Comparison of ENCODE assay signal across 22 mouse cellular contexts in genomic region chr17:28659564-28659963, GRCm38 (mm10). TPM values are rescaled to one million over a fixed set of nuclear protein-coding genes. Genes with fewer than 3 reads are reported as not detected.
A peak's percentile ranks its signal among the peaks of the same experiment; 100 is the strongest.
DNase-seq lines count a peak whose midpoint lies in the region; ATAC-seq and TF ChIP-seq lines count a peak whose summit lies in the region.
"Had no signal": no experiment of that assay in that cellular context is flagged by ENCODE, and none has a peak within 500 bp of the region (broad histone marks: within the 10 kb centered on the region; RNA-seq: fewer than 3 reads in every experiment).

No protein-coding gene starts in this region.

- no peak overlapping the region for H3K4me3 ChIP-seq in forebrain, embryonic 12.5 days (replicated peaks)
- no peak overlapping the region for H3K4me3 ChIP-seq in forebrain, embryonic 11.5 days (ENCODE audit: low read depth, low read length)
- no peak overlapping the region for H3K4me3 ChIP-seq in hindbrain, postnatal 0 days (ENCODE audit: low read length)
- H3K4me3 ChIP-seq in hindbrain, embryonic 11.5 days (ENCODE audit: low read depth, low read length), result no peak overlapping the region
- no peak overlapping the region for H3K4me3 ChIP-seq in kidney, embryonic 16.5 days (ENCODE audit: low read length)
- no peak overlapping the region for H3K4me3 ChIP-seq in midbrain, embryonic 14.5 days (replicated peaks; ENCODE audit: low read depth, low read length)
- H3K4me3 ChIP-seq in midbrain, embryonic 13.5 days (replicated peaks), result no peak overlapping the region
- H3K4me3 ChIP-seq: embryonic facial prominence, embryonic 12.5 days; heart, embryonic 13.5 days; hindbrain, embryonic 12.5 days had no signal

- no peaks in the 10 kb centered on the region for H3K36me3 ChIP-seq in forebrain, embryonic 12.5 days (replicated peaks)
- no peaks in the 10 kb centered on the region for H3K36me3 ChIP-seq in forebrain, embryonic 11.5 days (ENCODE audit: control insufficient read depth, insufficient read depth, low read length)
- no peaks in the 10 kb centered on the region for H3K36me3 ChIP-seq in hindbrain, postnatal 0 days (ENCODE audit: insufficient read depth, low read length)
- no peaks in the 10 kb centered on the region for H3K36me3 ChIP-seq in hindbrain, embryonic 11.5 days (ENCODE audit: control insufficient read depth, insufficient read depth, low read length)
- H3K36me3 ChIP-seq in kidney, embryonic 16.5 days (ENCODE audit: insufficient read depth, low read length), result no peaks in the 10 kb centered on the region
- no peaks in the 10 kb centered on the region for H3K36me3 ChIP-seq in midbrain, embryonic 14.5 days (ENCODE audit: control insufficient read depth, insufficient read depth, low read length)
- H3K36me3 ChIP-seq in midbrain, embryonic 13.5 days, result no peaks in the 10 kb centered on the region
- H3K36me3 ChIP-seq: embryonic facial prominence, embryonic 12.5 days; G1E; heart, embryonic 13.5 days; hindbrain, embryonic 12.5 days had no signal

- no peak overlapping the region for H3K9ac ChIP-seq in forebrain, embryonic 12.5 days
- H3K9ac ChIP-seq in forebrain, embryonic 11.5 days (ENCODE audit: low read length), result no peak overlapping the region
- H3K9ac ChIP-seq in hindbrain, postnatal 0 days (replicated peaks; ENCODE audit: low read length), result no peak overlapping the region
- H3K9ac ChIP-seq in hindbrain, embryonic 11.5 days (ENCODE audit: low read depth, low read length), result no peak overlapping the region
- H3K9ac ChIP-seq in kidney, embryonic 16.5 days (replicated peaks; ENCODE audit: low read length), result no peak overlapping the region
- H3K9ac ChIP-seq in midbrain, embryonic 14.5 days (replicated peaks; ENCODE audit: low read length), result no peak overlapping the region
- H3K9ac ChIP-seq in midbrain, embryonic 13.5 days (replicated peaks), result no peak overlapping the region
- H3K9ac ChIP-seq: embryonic facial prominence, embryonic 12.5 days; heart, embryonic 13.5 days; hindbrain, embryonic 12.5 days had no signal

- no peaks in the 10 kb centered on the region for H3K9me3 ChIP-seq in forebrain, embryonic 12.5 days
- no peaks in the 10 kb centered on the region for H3K9me3 ChIP-seq in forebrain, embryonic 11.5 days (ENCODE audit: control insufficient read depth, low read length)
- no peaks in the 10 kb centered on the region for H3K9me3 ChIP-seq in hindbrain, postnatal 0 days (ENCODE audit: low read length)
- no peaks in the 10 kb centered on the region for H3K9me3 ChIP-seq in hindbrain, embryonic 11.5 days (ENCODE audit: control insufficient read depth, low read length)
- H3K9me3 ChIP-seq in kidney, embryonic 16.5 days (ENCODE audit: low read length), result no peaks in the 10 kb centered on the region
- H3K9me3 ChIP-seq in midbrain, embryonic 14.5 days (ENCODE audit: control insufficient read depth, low read length), result no peaks in the 10 kb centered on the region
- H3K9me3 ChIP-seq in midbrain, embryonic 13.5 days, result no peaks in the 10 kb centered on the region
- H3K9me3 ChIP-seq: embryonic facial prominence, embryonic 12.5 days; G1E; heart, embryonic 13.5 days; hindbrain, embryonic 12.5 days had no signal

- peaks cover 18% of the 10 kb centered on the region for H3K4me1 ChIP-seq in forebrain, embryonic 12.5 days
- H3K4me1 ChIP-seq in forebrain, embryonic 11.5 days (replicated peaks; ENCODE audit: control insufficient read depth, insufficient read depth, low read length), result no peaks in the 10 kb centered on the region
- H3K4me1 ChIP-seq in hindbrain, postnatal 0 days (ENCODE audit: insufficient read depth, low read length), result no peaks in the 10 kb centered on the region
- no peaks in the 10 kb centered on the region for H3K4me1 ChIP-seq in hindbrain, embryonic 11.5 days (replicated peaks; ENCODE audit: control insufficient read depth, insufficient read depth, low read length)
- no peaks in the 10 kb centered on the region for H3K4me1 ChIP-seq in kidney, embryonic 16.5 days (ENCODE audit: insufficient read depth, low read length)
- 0 out of 2 replicates have a peak, but pooled peaks cover 3% of the 10 kb centered on the region for H3K4me1 ChIP-seq in midbrain, embryonic 14.5 days (ENCODE audit: control insufficient read depth, insufficient read depth, low read length)
- peaks cover 9% of the 10 kb centered on the region; the same call in 1 of the 2 replicates for H3K4me1 ChIP-seq in midbrain, embryonic 13.5 days (replicated peaks)
- H3K4me1 ChIP-seq: heart, embryonic 13.5 days had no signal

- no peak for DNase-seq in forebrain, embryonic 11.5 days (ENCODE audit: low spot score)
- peak; percentile 9 for DNase-seq in hindbrain, postnatal 0 days (ENCODE audit: low spot score)
- no peak for DNase-seq in hindbrain, embryonic 11.5 days (ENCODE audit: low spot score)
- DNase-seq in kidney, postnatal 4 days, result peak; percentile 13 to 27
- DNase-seq in midbrain, embryonic 14.5 days, result peak; percentile 8
- DNase-seq: adrenal gland, adult 8-10 months; B cell, adult 2 months; cerebellum, adult 11-12 months; cerebellum, adult 9-10 months; cerebellum, postnatal 25 days; gastrocnemius, postnatal 36 days; heart, adult 11 months; heart, postnatal 36 days had no signal

- H3K4me2 ChIP-seq in forebrain, embryonic 12.5 days, result no peak overlapping the region
- H3K4me2 ChIP-seq in forebrain, embryonic 11.5 days (ENCODE audit: low read depth, low read length, severe bottlenecking), result no peak overlapping the region
- H3K4me2 ChIP-seq in hindbrain, postnatal 0 days (ENCODE audit: low read depth, low read length), result no peak overlapping the region
- no peak overlapping the region for H3K4me2 ChIP-seq in hindbrain, embryonic 11.5 days (replicated peaks; ENCODE audit: low read depth, low read length)
- H3K4me2 ChIP-seq in kidney, embryonic 16.5 days (replicated peaks; ENCODE audit: low read depth, low read length), result no peak overlapping the region
- no peak overlapping the region for H3K4me2 ChIP-seq in midbrain, embryonic 14.5 days (ENCODE audit: low read length)
- no peak overlapping the region for H3K4me2 ChIP-seq in midbrain, embryonic 13.5 days (replicated peaks)
- H3K4me2 ChIP-seq: embryonic facial prominence, embryonic 12.5 days; heart, embryonic 13.5 days; hindbrain, embryonic 12.5 days had no signal

- ATAC-seq in forebrain, embryonic 12.5 days (ENCODE audit: low FRiP score), result no peak
- no peak for ATAC-seq in forebrain, embryonic 11.5 days (replicated peaks; ENCODE audit: low FRiP score)
- no peak for ATAC-seq in hindbrain, postnatal 0 days
- ATAC-seq in hindbrain, embryonic 11.5 days (ENCODE audit: low FRiP score), result no peak
- ATAC-seq in kidney, embryonic 16.5 days (ENCODE audit: low FRiP score, low TSS enrichment), result no peak
- ATAC-seq in midbrain, embryonic 14.5 days (ENCODE audit: low FRiP score, low TSS enrichment), result no peak
- ATAC-seq in midbrain, embryonic 13.5 days, result no peak
- ATAC-seq: CD4-positive, CD25-positive, alpha-beta regulatory T cell, adult 4 months; hindbrain, embryonic 16.5 days had no signal

- 65% methylated on average over 6 of the region's 6 CpGs for WGBS in forebrain, embryonic 12.5 days
- WGBS in forebrain, embryonic 11.5 days, result 73% methylated on average over 6 of the region's 6 CpGs
- WGBS in hindbrain, postnatal 0 days, result 20% methylated on average over 6 of the region's 6 CpGs
- 72% methylated on average over 6 of the region's 6 CpGs for WGBS in hindbrain, embryonic 11.5 days
- WGBS in kidney, embryonic 16.5 days, result 51% methylated on average over 6 of the region's 6 CpGs
- 48% methylated on average over 6 of the region's 6 CpGs for WGBS in midbrain, embryonic 14.5 days
- WGBS in midbrain, embryonic 13.5 days, result 55% methylated on average over 6 of the region's 6 CpGs

- no peak for TF ChIP-seq CTCF in hindbrain, postnatal 0 days (IDR thresholded peaks at IDR 0.05; ENCODE audit: low read depth)

- H3K27ac ChIP-seq in forebrain, embryonic 12.5 days, result peak overlapping the region; percentile 46; the same call in 1 of the 2 replicates
- H3K27ac ChIP-seq in forebrain, embryonic 11.5 days (ENCODE audit: low read depth, low read length), result no peak overlapping the region
- no peak overlapping the region for H3K27ac ChIP-seq in hindbrain, postnatal 0 days
- no peak overlapping the region for H3K27ac ChIP-seq in hindbrain, embryonic 11.5 days (ENCODE audit: low read depth, low read length)
- no peak overlapping the region for H3K27ac ChIP-seq in kidney, embryonic 16.5 days (ENCODE audit: low read length)
- no peak overlapping the region for H3K27ac ChIP-seq in midbrain, embryonic 14.5 days (replicated peaks; ENCODE audit: low read depth, low read length)
- no peak overlapping the region for H3K27ac ChIP-seq in midbrain, embryonic 13.5 days
- H3K27ac ChIP-seq: embryonic facial prominence, embryonic 12.5 days; heart, embryonic 13.5 days; hindbrain, embryonic 12.5 days had no signal

- no peaks in the 10 kb centered on the region for H3K27me3 ChIP-seq in forebrain, embryonic 12.5 days
- no peaks in the 10 kb centered on the region for H3K27me3 ChIP-seq in forebrain, embryonic 11.5 days (ENCODE audit: control insufficient read depth, insufficient read depth, low read length)
- no peaks in the 10 kb centered on the region for H3K27me3 ChIP-seq in hindbrain, postnatal 0 days (ENCODE audit: insufficient read depth, low read length)
- no peaks in the 10 kb centered on the region for H3K27me3 ChIP-seq in hindbrain, embryonic 11.5 days (ENCODE audit: control insufficient read depth, insufficient read depth, low read length)
- H3K27me3 ChIP-seq in kidney, embryonic 16.5 days (ENCODE audit: insufficient read depth, low read length), result no peaks in the 10 kb centered on the region
- H3K27me3 ChIP-seq in midbrain, embryonic 14.5 days (ENCODE audit: control insufficient read depth, insufficient read depth, low read length), result no peaks in the 10 kb centered on the region
- no peaks in the 10 kb centered on the region for H3K27me3 ChIP-seq in midbrain, embryonic 13.5 days
- H3K27me3 ChIP-seq: embryonic facial prominence, embryonic 12.5 days; hindbrain, embryonic 12.5 days had no signal

RNA-seq across cellular contexts. Expression of gene Slc26a8, which starts 30.5 kb away (rescaled TPM):
- polyA plus RNA-seq in forebrain, embryonic 12.5 days (2016; fragmentation: Nextera tagmentation; extraction: Ambion mirVana), result 0.80 and 0.90 TPM in 2 replicates
- 0.49 and 1.0 TPM in 2 replicates for polyA plus RNA-seq in forebrain, embryonic 11.5 days (2014; fragmentation: Nextera tagmentation; extraction: Ambion mirVana)
- total RNA-seq in hindbrain, postnatal 0 days (2014; rRNA removed), result 1.9 and 3.4 TPM in 2 replicates
- polyA plus RNA-seq in hindbrain, postnatal 0 days (2015; fragmentation: Nextera tagmentation; extraction: Ambion mirVana), result 1.7 and 2.2 TPM in 2 replicates
- 0.38 and 0.52 TPM in 2 replicates for polyA plus RNA-seq in hindbrain, embryonic 11.5 days (2014; fragmentation: Nextera tagmentation; extraction: Ambion mirVana)
- polyA plus RNA-seq in kidney, embryonic 16.5 days (2015; fragmentation: Nextera tagmentation; extraction: Ambion mirVana), result 0.46 and 0.53 TPM in 2 replicates
- 1.4 and 1.8 TPM in 2 replicates for polyA plus RNA-seq in midbrain, embryonic 14.5 days (2014; fragmentation: Nextera tagmentation; extraction: Ambion mirVana)
- 1.0 and 1.3 TPM in 2 replicates for polyA plus RNA-seq in midbrain, embryonic 13.5 days (2015; fragmentation: Nextera tagmentation; extraction: Ambion mirVana)

RNA-seq across cellular contexts. Expression of gene Mapk14, which starts 31.6 kb away (rescaled TPM):
- polyA plus RNA-seq in forebrain, embryonic 12.5 days (2016; fragmentation: Nextera tagmentation; extraction: Ambion mirVana), result 38.0 and 39.8 TPM in 2 replicates
- polyA plus RNA-seq in forebrain, embryonic 11.5 days (2014; fragmentation: Nextera tagmentation; extraction: Ambion mirVana), result 51.7 and 52.3 TPM in 2 replicates
- total RNA-seq in hindbrain, postnatal 0 days (2014; rRNA removed), result 35.7 and 41.8 TPM in 2 replicates
- polyA plus RNA-seq in hindbrain, postnatal 0 days (2015; fragmentation: Nextera tagmentation; extraction: Ambion mirVana), result 19.5 TPM in 2 replicates
- polyA plus RNA-seq in hindbrain, embryonic 11.5 days (2014; fragmentation: Nextera tagmentation; extraction: Ambion mirVana), result 38.1 and 44.2 TPM in 2 replicates
- polyA plus RNA-seq in kidney, embryonic 16.5 days (2015; fragmentation: Nextera tagmentation; extraction: Ambion mirVana), result 42.6 and 44.3 TPM in 2 replicates
- polyA plus RNA-seq in midbrain, embryonic 14.5 days (2014; fragmentation: Nextera tagmentation; extraction: Ambion mirVana), result 26.8 and 32.7 TPM in 2 replicates
- polyA plus RNA-seq in midbrain, embryonic 13.5 days (2015; fragmentation: Nextera tagmentation; extraction: Ambion mirVana), result 23.3 and 27.0 TPM in 2 replicates

RNA-seq across cellular contexts. Expression of gene Srpk1, which starts 37.1 kb away (rescaled TPM):
- 124 and 130 TPM in 2 replicates for polyA plus RNA-seq in forebrain, embryonic 12.5 days (2016; fragmentation: Nextera tagmentation; extraction: Ambion mirVana)
- 135 and 141 TPM in 2 replicates for polyA plus RNA-seq in forebrain, embryonic 11.5 days (2014; fragmentation: Nextera tagmentation; extraction: Ambion mirVana)
- total RNA-seq in hindbrain, postnatal 0 days (2014; rRNA removed), result 36.0 and 52.1 TPM in 2 replicates
- 77.2 and 83.5 TPM in 2 replicates for polyA plus RNA-seq in hindbrain, postnatal 0 days (2015; fragmentation: Nextera tagmentation; extraction: Ambion mirVana)
- 133 and 164 TPM in 2 replicates for polyA plus RNA-seq in hindbrain, embryonic 11.5 days (2014; fragmentation: Nextera tagmentation; extraction: Ambion mirVana)
- 73.7 and 88.3 TPM in 2 replicates for polyA plus RNA-seq in kidney, embryonic 16.5 days (2015; fragmentation: Nextera tagmentation; extraction: Ambion mirVana)
- polyA plus RNA-seq in midbrain, embryonic 14.5 days (2014; fragmentation: Nextera tagmentation; extraction: Ambion mirVana), result 101 and 125 TPM in 2 replicates
- polyA plus RNA-seq in midbrain, embryonic 13.5 days (2015; fragmentation: Nextera tagmentation; extraction: Ambion mirVana), result 110 and 113 TPM in 2 replicates

Comparison
In these comparisons a context has a peak if more than half of its experiments do, and no peak if none do; other contexts are left out.
1. DNase-seq: peak in hindbrain, postnatal 0 days (single experiment), kidney, postnatal 4 days (2 of 2) and midbrain, embryonic 14.5 days (single experiment); none in forebrain, embryonic 11.5 days (single experiment) and hindbrain, embryonic 11.5 days (single experiment).